Mouse (Mus musculus): Measurements from ENCODE around the gene Lancl3.

The Lancl3 gene

DNA sequence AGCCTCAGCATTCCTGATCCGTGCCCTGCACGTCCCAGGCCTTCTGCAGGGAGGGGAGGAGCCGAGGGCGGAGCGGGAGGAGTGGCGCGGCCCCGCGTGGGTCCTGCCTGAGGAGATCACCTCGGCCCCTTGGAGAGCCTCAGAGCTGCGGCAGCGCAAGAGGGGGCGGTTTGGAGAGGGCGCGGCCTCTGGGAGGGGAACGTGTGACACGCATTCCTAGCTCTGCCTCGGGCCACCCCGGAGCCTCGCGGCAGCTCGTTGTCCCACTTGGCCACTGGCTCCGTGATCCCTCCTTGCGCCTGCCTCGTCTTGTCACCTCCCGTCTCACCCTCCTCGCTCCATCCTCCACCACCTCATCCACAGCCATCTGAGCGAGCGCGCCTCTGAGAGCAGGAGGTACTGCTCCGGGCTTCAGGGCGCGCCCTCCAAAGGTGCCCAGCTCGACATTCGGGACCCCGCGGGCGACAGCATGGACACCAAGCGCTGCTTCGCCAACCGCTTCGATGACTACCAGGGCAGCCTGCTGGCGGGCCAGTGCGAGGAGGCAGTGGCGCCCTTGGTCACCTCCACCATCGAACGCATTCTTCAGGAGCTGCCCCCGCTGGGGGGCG is at the start of gene Lancl3:
Lancl3 (plus strand) TSS at position 142 of the 611 bp plus-strand sequence.
- no peak for DNase-seq (ENCODE audit: low read depth)

DNA sequence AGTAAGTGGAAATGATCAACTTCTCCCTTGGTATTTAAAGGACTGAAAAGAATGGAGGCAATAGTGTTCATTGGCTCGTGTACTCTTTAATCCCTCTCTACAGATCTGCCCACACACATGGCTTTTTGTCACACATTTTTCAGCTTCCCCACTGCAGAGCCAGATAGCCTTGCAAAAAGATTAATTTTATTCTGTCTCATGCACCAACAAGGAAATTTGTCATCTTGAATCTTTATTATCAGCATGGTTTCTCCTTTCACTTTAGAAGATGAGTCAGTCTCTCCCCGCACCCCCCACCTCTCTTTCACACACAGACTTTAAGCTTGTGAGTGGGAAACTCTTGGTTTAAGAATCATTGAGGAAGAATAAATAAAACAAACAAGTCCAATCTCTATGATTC is 20.7 kb upstream of the Lancl3 start:
- DNase-seq (ENCODE audit: low read depth): no peak

DNA sequence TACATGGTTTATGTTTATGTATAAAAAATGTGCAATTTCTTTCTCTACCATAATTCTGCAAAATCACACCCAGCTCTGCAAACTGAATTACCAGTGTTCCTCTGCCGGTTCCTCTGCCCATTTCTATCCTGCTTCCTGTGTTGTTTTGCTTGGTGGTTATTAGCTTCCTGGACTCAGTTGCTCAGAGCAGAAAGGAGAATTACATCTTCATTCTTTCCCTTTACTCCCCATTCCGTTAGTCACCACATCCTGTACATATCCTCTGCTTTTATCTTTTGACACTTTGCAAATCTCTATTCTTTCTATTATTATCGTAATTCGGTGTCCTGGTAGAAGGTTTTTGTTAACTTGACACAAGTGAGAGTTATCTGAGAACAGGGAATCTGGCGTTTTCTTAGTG is 18.1 kb upstream of the Lancl3 start:
- no peak for DNase-seq (ENCODE audit: low read depth)

DNA sequence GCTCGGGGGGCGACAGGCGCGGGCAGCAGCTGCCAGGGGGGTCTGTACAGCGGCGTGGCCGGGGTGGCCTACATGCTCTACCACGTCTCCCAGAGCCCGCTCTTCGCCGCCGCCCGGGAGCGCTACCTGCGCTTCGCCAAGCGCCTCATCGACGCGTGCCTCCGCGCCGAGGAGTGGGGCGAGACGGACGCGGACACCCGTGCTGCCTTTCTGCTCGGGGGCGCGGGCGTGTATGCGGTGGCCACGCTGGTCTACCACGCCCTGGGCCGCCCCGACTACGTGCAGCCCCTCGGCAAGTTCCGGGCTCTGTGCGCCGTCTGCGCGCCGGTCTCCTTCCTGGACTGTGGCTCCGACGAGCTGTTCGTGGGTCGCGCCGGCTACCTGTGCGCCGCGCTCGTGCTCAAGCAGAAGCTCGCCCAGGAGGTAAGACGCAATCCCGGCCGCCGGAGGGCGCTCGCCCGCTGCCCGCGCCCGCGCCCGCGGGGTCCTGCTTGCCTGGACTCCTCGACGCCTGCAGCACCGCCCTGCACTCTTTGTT is 747 bp downstream of the Lancl3 start:
- DNase-seq (ENCODE audit: low read depth): peak; percentile 39

DNA sequence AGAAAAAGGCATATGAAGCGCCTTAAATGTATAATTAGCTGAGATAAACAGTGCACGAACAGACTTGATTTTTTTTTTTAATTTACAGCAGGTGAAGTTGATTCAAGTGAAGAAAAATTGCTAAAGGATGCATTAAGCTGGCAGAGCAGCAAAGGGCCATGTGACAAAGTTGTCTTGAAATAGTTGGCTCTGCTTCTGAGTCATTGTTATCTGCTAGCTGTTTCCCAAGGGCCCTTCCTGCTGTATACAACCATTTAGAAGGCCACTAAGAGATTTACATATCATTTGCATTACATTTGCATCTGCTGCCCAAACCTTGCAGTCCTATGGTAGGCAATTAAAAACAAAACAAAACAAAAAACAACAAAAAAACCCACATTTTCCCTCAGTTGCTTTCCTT is 2.3 kb downstream of the Lancl3 start:
- DNase-seq (ENCODE audit: low read depth): no peak

DNA sequence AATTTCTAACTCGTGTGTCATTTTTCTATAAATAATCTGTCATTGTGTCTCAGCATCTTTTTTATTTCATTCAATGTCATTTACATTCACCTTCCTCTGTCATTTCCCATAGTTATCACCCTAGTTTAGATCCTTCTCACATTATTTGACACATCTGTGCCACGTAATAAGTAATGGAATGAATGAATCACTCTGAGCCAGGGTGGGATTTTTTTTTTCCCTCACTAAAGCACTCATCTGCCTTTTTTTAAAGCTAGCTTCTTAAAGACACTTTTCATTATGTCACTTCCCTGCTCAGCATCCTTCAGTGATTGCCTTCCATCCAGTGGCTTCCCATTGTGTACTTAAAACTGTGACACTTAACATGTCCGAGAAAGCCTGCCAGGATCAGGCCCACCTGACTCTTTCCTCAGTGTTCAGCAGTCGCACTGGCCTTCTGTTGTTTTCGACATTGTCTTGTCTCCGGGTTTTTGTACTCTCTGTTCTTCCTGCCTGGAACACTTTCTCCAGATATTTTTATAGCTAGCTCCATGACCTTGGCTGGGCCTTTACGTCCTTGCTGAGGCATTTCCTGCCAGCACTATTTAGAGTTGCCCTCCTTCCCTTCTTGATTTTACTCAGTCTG is 3.2 kb downstream of the Lancl3 start:
- no peak for DNase-seq (ENCODE audit: low read depth)

DNA sequence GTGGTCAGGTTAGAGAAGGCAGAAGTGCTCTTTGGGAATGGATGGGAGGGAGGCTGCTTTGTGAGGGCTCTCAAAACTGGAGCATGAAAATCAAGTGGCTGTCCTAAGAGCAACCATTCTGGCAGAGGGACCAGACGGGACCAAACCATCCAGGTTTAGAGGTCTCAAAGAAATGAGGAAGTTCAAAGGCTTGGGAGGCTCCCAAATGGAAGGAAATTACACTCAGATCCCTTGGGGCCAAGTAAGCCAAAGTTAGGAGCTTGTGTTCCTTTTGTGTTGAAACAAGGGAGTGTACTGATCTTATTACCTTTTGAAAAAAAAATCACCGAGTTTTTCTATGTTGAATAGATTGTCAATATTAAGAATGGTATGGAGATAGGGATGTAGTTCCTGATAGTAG is 5.4 kb downstream of the Lancl3 start:
- DNase-seq (ENCODE audit: low read depth): no peak

DNA sequence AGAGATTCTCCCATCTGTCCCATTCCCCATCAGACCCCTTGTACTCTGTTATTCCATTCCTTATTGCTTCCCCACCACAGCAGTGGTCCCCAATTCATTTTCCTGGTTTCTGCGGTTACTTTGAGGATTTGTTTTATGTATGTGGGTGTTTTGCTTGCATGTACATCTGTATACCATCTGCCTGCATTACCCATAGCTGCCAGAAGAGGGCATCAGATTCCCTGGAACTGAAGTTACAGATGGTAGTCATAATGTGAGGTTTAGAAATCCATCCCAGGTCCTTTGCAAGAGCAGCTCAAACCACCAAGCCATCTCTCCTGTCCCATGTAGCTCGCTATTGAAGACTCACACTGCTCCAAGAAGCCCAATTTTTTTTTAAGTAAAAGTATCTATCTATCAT is 16.5 kb downstream of the Lancl3 start:
- DNase-seq (ENCODE audit: low read depth): peak; percentile 48

DNA sequence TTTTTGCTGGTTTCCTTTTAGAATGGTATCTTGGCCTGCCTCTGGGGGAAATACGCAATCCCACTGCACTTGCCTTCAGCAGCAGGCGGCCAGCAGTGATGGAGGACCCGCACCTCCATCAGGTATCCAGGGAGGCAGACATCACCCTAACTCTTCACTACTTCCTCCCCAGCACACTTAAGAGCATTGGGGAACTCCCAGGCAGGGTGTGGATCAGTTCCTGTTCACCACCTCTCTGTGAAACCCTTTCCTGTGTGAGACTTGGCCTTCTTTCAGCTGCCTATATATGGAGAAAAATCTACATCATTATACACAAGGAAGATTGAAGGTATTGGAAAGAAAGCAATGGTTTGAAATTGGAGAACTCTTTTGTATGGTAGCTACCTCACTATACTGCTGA is 19.9 kb downstream of the Lancl3 start:
- peak; percentile 23 for DNase-seq (ENCODE audit: low read depth)

DNA sequence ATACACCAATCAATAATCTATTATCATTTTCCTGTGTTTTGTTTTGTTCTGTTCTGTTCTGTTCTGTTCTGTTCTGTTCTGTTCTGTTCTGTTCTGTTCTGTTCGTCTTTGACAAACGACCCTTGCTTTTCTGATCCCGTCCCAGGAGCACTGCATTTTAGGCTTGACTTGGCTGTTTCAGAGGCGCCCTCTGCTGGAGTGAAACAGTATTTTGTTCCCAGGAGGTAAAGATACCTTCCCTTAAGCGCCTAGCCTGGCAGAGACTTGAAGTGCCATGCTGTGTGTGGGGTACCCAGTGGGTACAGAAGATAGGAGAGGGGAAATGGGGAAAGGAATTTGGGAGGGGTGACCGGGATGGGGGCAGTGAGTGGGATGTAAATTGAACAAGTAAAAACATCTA is 21.5 kb downstream of the Lancl3 start:
- peak; percentile 63 for DNase-seq (ENCODE audit: low read depth)

DNA sequence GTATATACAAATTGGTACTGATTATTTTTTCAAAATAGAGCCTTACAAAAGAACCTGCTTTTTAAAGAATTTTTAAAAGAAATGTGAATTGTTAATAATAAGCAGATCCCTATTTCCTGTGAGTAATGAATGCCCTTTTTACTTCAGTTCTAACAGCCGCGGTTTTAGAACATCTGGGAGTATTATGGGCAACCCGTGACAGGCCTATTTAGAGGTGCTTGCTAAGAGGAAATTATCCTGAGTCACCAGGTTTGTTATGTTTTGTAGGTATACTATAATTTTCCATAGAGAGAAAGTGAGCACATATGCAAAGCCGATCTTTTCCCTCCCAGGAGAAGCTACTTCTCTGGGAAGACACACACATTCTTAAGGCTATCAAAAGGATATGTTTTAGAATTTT is 22.0 kb downstream of the Lancl3 start:
- DNase-seq (ENCODE audit: low read depth): no peak

DNA sequence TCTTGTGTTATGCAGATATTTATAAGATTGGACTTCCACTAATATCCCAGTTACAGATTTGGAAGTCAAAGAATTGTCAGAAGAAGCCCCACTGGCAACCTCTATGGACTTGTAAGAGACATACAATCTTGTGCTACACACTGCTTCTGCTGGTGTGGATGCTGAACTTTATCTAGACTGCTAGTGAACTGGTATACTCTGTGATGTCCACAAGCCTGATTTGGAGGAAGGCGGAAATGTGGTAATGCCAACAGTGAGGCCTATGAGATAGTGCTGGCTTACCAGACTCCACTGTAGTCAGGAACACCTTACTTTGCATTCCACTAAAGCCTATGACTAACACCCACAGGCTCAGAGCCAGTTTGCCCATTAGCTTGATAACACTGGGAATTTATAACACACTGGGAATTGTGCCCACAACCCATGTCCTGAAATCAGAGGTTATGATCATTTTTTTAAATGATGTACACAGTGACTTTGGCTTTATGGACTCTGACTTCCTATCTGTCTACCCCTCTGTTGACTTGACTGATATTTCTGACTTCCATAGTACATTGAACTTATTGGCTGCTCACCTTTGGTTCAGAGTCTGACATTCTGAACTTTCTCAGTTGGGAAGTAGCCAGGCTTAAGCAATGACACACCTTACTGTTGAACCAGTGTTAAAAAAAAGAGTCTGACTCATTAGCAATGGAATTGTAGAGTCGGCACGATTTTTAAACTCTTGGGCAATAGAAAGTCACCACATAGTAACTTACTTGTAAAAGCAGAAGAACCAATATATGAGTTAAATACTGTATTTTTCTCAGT is 22.9 kb downstream of the Lancl3 start:
- no peak for DNase-seq (ENCODE audit: low read depth)

DNA sequence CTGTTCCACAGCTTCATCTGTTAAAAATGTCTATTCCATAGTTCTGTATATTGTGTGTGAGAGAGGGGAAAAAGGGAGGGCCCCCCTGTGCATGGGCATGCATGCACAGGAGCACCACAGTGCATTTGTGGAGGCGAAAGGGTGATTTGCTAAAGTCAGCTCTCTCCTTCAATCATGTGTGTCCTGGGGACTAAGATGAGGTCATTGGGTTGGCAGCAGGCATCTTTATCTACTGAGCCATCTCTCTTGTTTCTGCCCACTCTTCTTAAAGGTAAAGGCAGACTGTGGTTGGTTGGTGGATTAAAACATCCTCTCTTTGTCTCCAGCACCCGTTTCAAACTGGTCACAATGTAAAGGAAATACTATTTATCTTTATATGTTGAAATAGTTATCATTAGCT is 27.4 kb downstream of the Lancl3 start:
- no peak for DNase-seq (ENCODE audit: low read depth)

DNA sequence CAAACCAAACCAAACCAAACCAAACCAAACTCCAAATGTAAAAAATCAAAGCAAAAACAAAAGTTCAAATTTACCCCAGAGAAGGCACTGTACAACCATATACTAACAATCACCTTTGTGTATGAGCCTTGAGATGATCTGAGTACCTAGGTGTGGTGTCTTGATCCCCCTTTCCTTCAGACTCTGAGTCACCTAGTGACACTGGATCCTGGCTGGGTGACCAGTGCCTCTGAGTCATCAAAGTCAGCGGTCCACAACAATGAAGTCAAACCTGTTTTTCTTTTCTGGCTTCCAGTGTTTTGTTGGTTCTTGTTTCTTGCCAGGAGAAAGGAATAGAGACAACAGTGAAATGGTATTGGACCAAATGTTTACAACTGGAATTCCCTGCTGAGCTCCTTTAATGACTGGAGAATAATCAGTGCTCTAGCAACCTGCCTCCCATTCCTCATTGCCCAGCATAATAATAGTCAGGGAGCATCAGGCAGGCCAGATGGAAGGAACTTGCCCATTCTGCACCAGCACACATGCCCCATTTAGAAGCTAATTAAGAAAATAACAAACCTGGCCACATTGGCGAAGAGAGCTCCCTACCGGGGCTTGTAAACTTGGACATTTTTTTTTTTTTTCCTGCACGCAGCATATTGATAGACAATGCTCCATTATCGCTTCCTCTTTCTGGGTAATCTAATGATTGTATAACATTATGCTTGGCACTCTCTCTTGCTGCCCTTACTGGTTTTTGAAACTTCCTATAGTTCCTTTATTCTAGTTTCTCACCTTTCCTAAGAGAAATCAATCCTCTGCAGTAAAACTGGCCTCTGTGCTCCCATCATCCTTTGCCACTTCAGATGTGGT is 41.3 kb downstream of the Lancl3 start:
- DNase-seq (ENCODE audit: low read depth): no peak

DNA sequence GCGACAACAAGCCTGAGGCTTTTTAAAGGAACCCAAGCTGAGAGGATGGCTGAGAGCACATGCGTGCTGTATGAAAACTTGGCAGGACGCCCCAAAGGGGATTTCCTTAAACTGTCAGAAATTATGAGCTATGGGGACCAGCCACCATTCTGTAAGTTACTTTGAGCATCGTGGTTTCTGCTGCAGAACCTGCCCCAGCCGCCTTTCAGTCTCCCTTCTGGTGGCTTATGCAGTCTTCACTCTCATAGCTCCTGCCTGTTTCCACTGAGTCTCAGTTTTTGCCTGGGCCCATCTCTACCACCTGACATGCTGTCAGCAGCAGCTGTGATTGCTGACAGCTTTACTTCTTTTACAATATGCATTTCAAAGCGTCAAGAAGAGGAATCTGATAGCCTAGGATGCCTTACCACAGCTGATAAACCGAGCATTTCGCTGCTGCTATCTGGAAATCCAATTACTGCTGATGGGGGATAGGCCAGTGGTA is 43.7 kb downstream of the Lancl3 start:
- DNase-seq (ENCODE audit: low read depth): no peak

DNA sequence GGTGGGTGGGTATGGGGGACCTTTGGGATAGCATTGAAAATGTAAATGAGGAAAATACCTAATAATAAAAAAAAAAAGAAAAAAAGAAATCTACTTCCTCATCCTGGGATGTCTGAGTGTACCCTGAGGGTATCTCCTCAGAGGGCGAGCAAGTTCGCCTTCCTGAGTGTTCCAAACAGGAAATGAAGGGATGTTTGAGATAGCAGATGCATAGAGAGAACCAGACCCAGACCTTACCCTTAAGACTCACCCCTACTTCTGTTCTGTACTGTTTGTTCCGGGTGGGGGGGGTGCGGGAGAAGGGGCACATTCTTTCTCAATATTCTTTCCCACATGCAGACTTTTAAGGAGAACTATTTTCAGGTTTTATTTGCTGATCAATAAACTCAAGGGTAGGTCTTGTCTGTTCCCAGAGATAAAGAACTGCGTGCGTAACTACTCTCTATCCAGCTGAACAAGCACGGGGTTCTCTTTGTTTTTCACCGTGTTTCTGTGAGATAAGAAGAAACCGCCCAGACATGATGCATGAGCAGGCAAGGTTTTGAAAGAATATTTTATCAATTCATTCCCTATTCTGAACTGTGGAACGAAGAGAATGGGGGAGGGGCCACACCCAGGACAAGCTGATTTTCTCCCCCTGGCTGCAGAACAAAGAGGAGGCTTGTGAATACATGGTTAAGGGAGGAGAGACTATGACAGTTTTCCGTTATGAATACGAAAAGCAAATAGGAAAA is 45.1 kb downstream of the Lancl3 start:
- DNase-seq (ENCODE audit: low read depth): no peak

DNA sequence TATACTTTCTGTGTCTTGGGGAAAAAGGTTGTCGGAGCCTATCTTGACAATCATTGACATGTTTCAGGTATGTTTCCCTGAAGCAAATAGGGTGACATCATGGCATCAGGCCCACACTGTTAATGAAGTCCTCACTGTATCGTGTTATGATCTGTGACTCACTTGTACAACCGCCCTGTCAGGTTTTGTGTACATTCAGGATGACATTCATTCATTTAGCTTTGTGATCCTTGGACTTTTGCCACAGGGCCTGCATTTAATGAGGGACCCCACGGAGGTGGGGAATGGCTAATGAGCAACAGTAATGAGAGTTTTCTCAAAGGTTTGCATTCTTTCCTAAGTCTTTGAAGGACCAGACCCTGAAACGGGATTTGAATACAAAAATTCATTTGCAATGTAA is 49.2 kb downstream of the Lancl3 start:
- no peak for DNase-seq (ENCODE audit: low read depth)

DNA sequence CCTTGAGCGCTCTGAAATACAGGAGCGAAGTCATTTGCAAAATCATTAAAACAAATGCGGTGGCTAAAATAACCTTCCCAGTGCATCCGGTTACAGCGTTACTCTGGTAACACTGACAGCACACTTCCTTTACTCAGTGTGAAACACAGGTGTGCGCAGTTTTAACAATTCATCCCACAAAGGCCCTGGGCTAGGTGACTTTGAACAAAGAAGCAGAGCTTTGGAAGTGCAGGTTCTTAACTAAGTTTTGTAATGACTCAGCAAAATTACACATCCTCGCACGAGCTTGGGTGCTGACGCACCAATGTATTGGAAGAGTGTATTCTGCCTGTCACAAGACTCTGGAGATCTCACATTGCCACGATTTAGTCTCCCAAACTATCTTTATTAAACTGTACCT is 54.3 kb downstream of the Lancl3 start:
- peak; percentile 15 for DNase-seq (ENCODE audit: low read depth)

DNA sequence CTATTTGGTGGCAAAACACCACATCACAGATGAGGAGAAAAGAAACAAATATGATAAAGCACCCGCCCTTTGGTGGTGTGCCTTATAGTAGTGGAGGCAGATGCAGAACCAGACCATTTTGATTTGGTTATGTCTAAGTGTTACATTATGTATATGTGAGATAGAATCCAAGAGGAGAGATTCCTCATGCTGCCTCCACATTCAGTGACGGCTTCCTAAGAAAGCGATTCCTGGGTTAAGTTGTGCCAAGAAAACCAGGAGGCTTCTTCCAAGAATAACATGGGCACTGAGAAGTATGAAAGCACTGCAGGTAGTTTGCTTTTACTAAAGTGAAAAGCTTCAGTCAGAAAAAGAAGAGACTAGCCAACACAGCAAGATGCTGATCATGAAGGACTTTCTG is 55.2 kb downstream of the Lancl3 start:
- no peak for DNase-seq (ENCODE audit: low read depth)

DNA sequence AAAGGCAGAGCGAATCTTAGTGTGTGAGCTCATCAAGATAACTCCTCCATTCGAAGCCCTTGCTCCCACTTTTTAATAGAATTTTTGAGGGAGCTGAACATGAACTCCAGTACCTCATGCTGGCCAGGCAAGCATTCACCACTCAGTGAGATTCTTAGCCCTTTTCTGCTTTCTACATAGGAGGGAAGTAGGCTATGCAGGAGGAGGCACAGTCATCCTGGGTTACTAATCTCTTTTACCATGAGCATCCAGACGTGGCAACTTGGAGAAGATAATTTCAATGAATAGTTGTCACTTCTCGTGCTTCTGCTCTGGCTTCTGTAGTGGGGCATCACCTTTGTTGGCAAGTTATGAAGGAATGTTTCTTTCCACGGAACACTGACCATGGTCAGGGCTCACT is 57.1 kb downstream of the Lancl3 start, which contains the start of gene Gm14862:
Gm14862 (minus strand) TSS at position 134 of the 400 bp plus-strand sequence.
- no peak for DNase-seq (ENCODE audit: low read depth)

DNA sequence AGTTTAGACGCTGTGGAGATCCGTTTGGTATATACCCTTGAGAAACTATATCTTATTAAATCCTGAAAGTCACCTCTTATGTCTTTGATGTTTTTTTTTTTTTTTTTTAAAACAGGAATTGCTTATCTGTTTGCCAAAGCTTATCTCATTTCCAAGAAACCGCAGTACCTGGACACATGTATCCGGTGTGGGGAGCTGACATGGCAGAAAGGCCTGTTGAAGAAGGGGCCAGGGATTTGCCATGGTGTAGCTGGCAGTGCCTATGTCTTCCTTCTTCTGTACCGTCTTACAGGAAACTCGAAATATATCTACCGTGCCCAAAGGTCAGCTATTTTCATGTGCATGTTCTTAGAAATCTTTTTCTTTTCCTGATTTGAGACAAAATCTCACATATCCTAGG is 58.1 kb downstream of the Lancl3 start:
- no peak for DNase-seq (ENCODE audit: low read depth)
